Mouse (Mus musculus) liver, embryonic 13.5 days (tissue): ENCODE measurements around the gene Mafk. TPM values are rescaled to one million over a fixed set of nuclear protein-coding genes. Genes with fewer than 3 reads are reported as not detected.

Source experiments
- ATAC-seq: fragments of 200-750 bp; cut with Nextera tagmentation; 2 replicates; pipeline ENCODE4 v1.8.0; 2017; ENCODE audit warnings: low read depth, mild to moderate bottlenecking, moderate number of reproducible peaks, moderate library complexity
- DNase-seq: peaks from one replicate; pipeline ENCODE4 v3.0.0; 2022
- H3K27ac ChIP-seq: fragments of 300-500 bp; sonication (generic); 2 replicates; pipeline ENCODE4 v1.5.1; 2015; ENCODE audit warnings: moderate library complexity, mild to moderate bottlenecking, inconsistent platforms
- H3K27me3 ChIP-seq: fragments of 300-500 bp; sonication (generic); 2 replicates; pipeline ENCODE4 v1.6.1; 2015; ENCODE audit warnings: mild to moderate bottlenecking, inconsistent platforms
- H3K36me3 ChIP-seq: fragments of 300-500 bp; sonication (generic); 2 replicates; pipeline ENCODE4 v1.6.1; 2015; ENCODE audit warnings: mild to moderate bottlenecking, inconsistent platforms
- H3K4me1 ChIP-seq: fragments of 300-500 bp; sonication (generic); replicated peaks from 2 replicates; pipeline ENCODE4 v1.6.1; 2015; ENCODE audit warnings: inconsistent platforms
- H3K4me2 ChIP-seq: fragments of 300-500 bp; sonication (generic); 2 replicates; pipeline ENCODE4 v1.6.1; 2015; ENCODE audit warnings: inconsistent platforms, mild to moderate bottlenecking, moderate library complexity
- H3K4me3 ChIP-seq: fragments of 300-500 bp; sonication (generic); replicated peaks from 2 replicates; pipeline ENCODE4 v1.5.1; 2015; ENCODE audit warnings: mild to moderate bottlenecking, inconsistent platforms
- H3K9ac ChIP-seq: fragments of 300-500 bp; sonication (generic); 2 replicates; pipeline ENCODE4 v1.6.1; 2015; ENCODE audit warnings: mild to moderate bottlenecking, inconsistent platforms
- H3K9me3 ChIP-seq: fragments of 300-500 bp; sonication (generic); replicated peaks from 2 replicates; pipeline ENCODE4 v1.6.1; 2016; ENCODE audit warnings: inconsistent platforms
- WGBS: fragments of 180-500 bp; shearing (Covaris S2); methylation state at CpG from one replicate; pipeline ENCODE4 v1.1.7; 2015; ENCODE audit not compliant: insufficient replicate concordance; 5-methylcytosine and 5-hydroxymethylcytosine counted together
- polyA plus RNA-seq: library from polyadenylated mRNA; unstranded; fragments of >200 nt; fragmentation: Nextera tagmentation; extraction: Ambion mirVana; gene quantifications from 2 replicates; pipeline ENCODE4 v1.2.1, GENCODE M21; 2015

Mafk gene
- polyA plus RNA-seq, 1 experiment from 2014 or later = 41.6 TPM

- Histone ChIP-seq H3K9ac (no peak overlapping the region), H3K27me3 (no peaks in the 10 kb centered on the region), H3K27ac (peak overlapping the region; percentile 99), H3K4me3 (no peak overlapping the region), H3K9me3 (no peaks in the 10 kb centered on the region), H3K36me3 (peaks cover 90% of the 10 kb centered on the region), H3K4me1 (peaks cover 96% of the 10 kb centered on the region), H3K4me2 (peak overlapping the region; percentile 83; the same call in 1 of the 2 replicates)
- no peak for ATAC-seq
- no peak for DNase-seq
- WGBS = 67% methylated on average over 11 of the region's 11 CpGs
Measured at GRCm38 (mm10) chr5:139797473-139798167, 6.3 kb downstream of the Mafk start.

GRCm38 (mm10) chr5:139798168-139798900 lies 7.0 kb downstream of the Mafk start:
- Histone ChIP-seq H3K36me3 (peaks cover 93% of the 10 kb centered on the region), H3K27ac (peak overlapping the region; percentile 99), H3K4me3 (no peak overlapping the region), H3K4me1 (peaks cover 96% of the 10 kb centered on the region), H3K9me3 (no peaks in the 10 kb centered on the region), H3K9ac (no peak overlapping the region), H3K27me3 (no peaks in the 10 kb centered on the region), H3K4me2 (no peak overlapping the region)
- DNase-seq (no peak), ATAC-seq (no peak)
- 73% methylated on average over 12 of the region's 12 CpGs for WGBS

GRCm38 (mm10) chr5:139799041-139799440 lies 7.7 kb downstream of the Mafk start:
- Histone ChIP-seq H3K27me3 (no peaks in the 10 kb centered on the region), H3K36me3 (peaks cover 88% of the 10 kb centered on the region), H3K27ac (peak overlapping the region; percentile 55), H3K4me1 (peaks cover 97% of the 10 kb centered on the region), H3K9me3 (no peaks in the 10 kb centered on the region), H3K4me2 (no peak overlapping the region), H3K9ac (no peak overlapping the region), H3K4me3 (no peak overlapping the region)
- WGBS = 92% methylated on average over 9 of the region's 9 CpGs
- no peak for DNase-seq
- no peak for ATAC-seq

GRCm38 (mm10) chr5:139799801-139800590 lies 8.7 kb downstream of the Mafk start:
- H3K4me2 ChIP-seq = no peak overlapping the region
- ATAC-seq = no peak
- DNase-seq = no peak
- peak overlapping the region; percentile 55; the same call in 1 of the 2 replicates for H3K27ac ChIP-seq
- H3K9me3 ChIP-seq = no peaks in the 10 kb centered on the region
- peaks cover 97% of the 10 kb centered on the region for H3K4me1 ChIP-seq
- no peaks in the 10 kb centered on the region for H3K27me3 ChIP-seq
- H3K4me3 ChIP-seq = no peak overlapping the region
- H3K9ac ChIP-seq = no peak overlapping the region
- peaks cover 79% of the 10 kb centered on the region for H3K36me3 ChIP-seq
- WGBS = 92% methylated on average over 33 of the region's 33 CpGs

GRCm38 (mm10) chr5:139801231-139801630 lies 9.9 kb downstream of the Mafk start:
- H3K4me3 ChIP-seq = no peak overlapping the region
- ATAC-seq (no peak), DNase-seq (no peak)
- H3K27ac ChIP-seq = peak overlapping the region; percentile 62
- peaks cover 72% of the 10 kb centered on the region for H3K36me3 ChIP-seq
- peaks cover 97% of the 10 kb centered on the region for H3K4me1 ChIP-seq
- H3K9ac ChIP-seq = no peak overlapping the region
- no peaks in the 10 kb centered on the region for H3K9me3 ChIP-seq
- 91% methylated on average over 8 of the region's 8 CpGs for WGBS
- H3K27me3 ChIP-seq = no peaks in the 10 kb centered on the region
- no peak overlapping the region for H3K4me2 ChIP-seq

- DNase-seq (no peak), ATAC-seq (no peak)
- Histone ChIP-seq H3K4me3 (no peak overlapping the region), H3K27ac (peak overlapping the region; percentile 100), H3K27me3 (no peaks in the 10 kb centered on the region), H3K4me2 (no peak overlapping the region), H3K4me1 (peaks cover 97% of the 10 kb centered on the region), H3K9me3 (no peaks in the 10 kb centered on the region), H3K9ac (0 out of 2 replicates have a peak overlapping the region, but pooled peaks have one; percentile 79), H3K36me3 (peaks cover 68% of the 10 kb centered on the region)
- WGBS = 88% methylated on average over 10 of the region's 10 CpGs
Measured at GRCm38 (mm10) chr5:139801880-139802279, 10.6 kb downstream of the Mafk start.

GRCm38 (mm10) chr5:139803165-139803564 lies 11.9 kb downstream of the Mafk start:
- Histone ChIP-seq H3K9me3 (peaks cover 9% of the 10 kb centered on the region; the same call in 1 of the 2 replicates), H3K4me3 (peak overlapping the region; percentile 47), H3K4me2 (peak overlapping the region; percentile 71), H3K27ac (peak overlapping the region; percentile 100), H3K36me3 (peaks cover 67% of the 10 kb centered on the region), H3K9ac (peak overlapping the region; percentile 79), H3K4me1 (peaks cover 86% of the 10 kb centered on the region), H3K27me3 (no peaks in the 10 kb centered on the region)
- ATAC-seq = peak; percentile 32; the same call in 1 of the 2 replicates
- peak; percentile 59 for DNase-seq
- WGBS = 62% methylated on average over 8 of the region's 8 CpGs

GRCm38 (mm10) chr5:139803601-139804102 lies 12.3 kb downstream of the Mafk start:
- 4% methylated on average over 12 of the region's 12 CpGs for WGBS
- peak overlapping the region; percentile 79 for H3K9ac ChIP-seq

GRCm38 (mm10) chr5:139804107-139804551 lies 12.8 kb downstream of the Mafk start:
- Histone ChIP-seq H3K9ac (peak overlapping the region; percentile 79), H3K27me3 (no peaks in the 10 kb centered on the region), H3K4me2 (peak overlapping the region; percentile 71), H3K4me3 (peak overlapping the region; percentile 47), H3K27ac (peak overlapping the region; percentile 100), H3K4me1 (peaks cover 79% of the 10 kb centered on the region), H3K9me3 (peaks cover 13% of the 10 kb centered on the region; the same call in 1 of the 2 replicates), H3K36me3 (peaks cover 61% of the 10 kb centered on the region)
- ATAC-seq (peak; percentile 96), DNase-seq (peak; percentile 93)
- 0% methylated on average over 6 of the region's 6 CpGs for WGBS

More at GRCm38 (mm10) chr5:139803601-139804102, 12.3 kb downstream of the Mafk start:
- Histone ChIP-seq H3K4me2 (peak overlapping the region; percentile 71), H3K36me3 (peaks cover 66% of the 10 kb centered on the region), H3K9me3 (peaks cover 13% of the 10 kb centered on the region; the same call in 1 of the 2 replicates), H3K4me3 (peak overlapping the region; percentile 47), H3K27me3 (no peaks in the 10 kb centered on the region), H3K27ac (peak overlapping the region; percentile 100), H3K4me1 (peaks cover 82% of the 10 kb centered on the region)
- ATAC-seq (peak; percentile 51), DNase-seq (peak; percentile 75)

- peak overlapping the region; percentile 79 for H3K9ac ChIP-seq
- H3K36me3 ChIP-seq = peaks cover 56% of the 10 kb centered on the region
- WGBS = 14% methylated on average over 11 of the region's 11 CpGs
Measured at GRCm38 (mm10) chr5:139804573-139805111, 13.3 kb downstream of the Mafk start.

More at GRCm38 (mm10) chr5:139804573-139805111, 13.3 kb downstream of the Mafk start:
- Histone ChIP-seq H3K9me3 (peaks cover 13% of the 10 kb centered on the region; the same call in 1 of the 2 replicates), H3K4me1 (peaks cover 79% of the 10 kb centered on the region), H3K27ac (peak overlapping the region; percentile 100), H3K4me2 (peak overlapping the region; percentile 71), H3K4me3 (peak overlapping the region; percentile 36), H3K27me3 (no peaks in the 10 kb centered on the region)
- ATAC-seq (peak; percentile 44), DNase-seq (peak; percentile 68)
